Mouse (Mus musculus) erythroblast, embryonic 14.5 days (primary cell): ENCODE measurements around the gene Exoc6b.

ENCODE experiments used
- GATA1 ChIP-seq: IDR thresholded peaks from 2 replicates; pipeline ENCODE4 v1.6.1; 2012; ENCODE audit warnings: low read length, inconsistent platforms, mixed read lengths
- TAL1 ChIP-seq: IDR thresholded peaks from 3 replicates; pipeline ENCODE4 v1.6.1; 2012; ENCODE audit warnings: low read length, inconsistent platforms, mixed read lengths

GRCm38 (mm10) chr6:84783994-84784393, 285.3 kb downstream of the Exoc6b start:
- no peak for TF ChIP-seq TAL1
- TF ChIP-seq GATA1 = no peak
